Mouse (Mus musculus): ENCODE results near the gene Lin54.

Lin54 gene

GRCm38 (mm10) chr5:100415761-100416590 is 84.5 kb downstream of the Lin54 start, which contains the start of gene Sec31a:
Gene Sec31a (minus strand): TSS chr5:100416234.
- peak; percentile 97 to 99 for DNase-seq

- no peak for DNase-seq
Measured at GRCm38 (mm10) chr5:100414474-100415196, 85.8 kb downstream of the Lin54 start.

- DNase-seq, result no peak
Measured at GRCm38 (mm10) chr5:100412886-100413285, 87.6 kb downstream of the Lin54 start.

GRCm38 (mm10) chr5:100410281-100410680 is 90.2 kb downstream of the Lin54 start:
- DNase-seq, result no peak

GRCm38 (mm10) chr5:100408485-100408884 is 92.0 kb downstream of the Lin54 start:
- no peak for DNase-seq

GRCm38 (mm10) chr5:100396753-100397152 is 103.7 kb downstream of the Lin54 start:
- DNase-seq, result no peak

GRCm38 (mm10) chr5:100393681-100394080 is 106.8 kb downstream of the Lin54 start:
- no peak for DNase-seq

GRCm38 (mm10) chr5:100392436-100392955 is 107.9 kb downstream of the Lin54 start:
- DNase-seq, result no peak
